Mouse (Mus musculus): ENCODE data around the gene Dnajb3.
"Not testable (repeated sequence)": the region's sequence is repeated elsewhere in the genome, so short reads cannot be mapped to it uniquely, and the experiment has no call there.

GRCm38 (mm10) chr1:88225301-88225700, 19.7 kb upstream of the Dnajb3 start:
- not testable (repeated sequence) for TF ChIP-seq CTCF, POLR2A (IDR thresholded peaks at IDR 0.05; ENCODE audit: extremely low read depth, insufficient read depth, low read length)
